Mouse (Mus musculus) hindbrain, postnatal 0 days (tissue): ENCODE measurements around the gene Gm39653. TPM values are rescaled to one million over a fixed set of nuclear protein-coding genes. Genes with fewer than 3 reads are reported as not detected.

Experiments used
- ATAC-seq: fragments of 200-750 bp; cut with Nextera tagmentation; 2 replicates; pipeline ENCODE4 v1.8.0; 2017; ENCODE audit warnings: mild to moderate bottlenecking, moderate TSS enrichment, moderate library complexity
- DNase-seq: peaks from one replicate; pipeline ENCODE4 v3.0.0-alpha.2; 2015; ENCODE audit warnings: low spot score
- H3K27ac ChIP-seq: fragments of 300-500 bp; sonication (generic); 2 replicates; pipeline ENCODE4 v1.5.1; 2014; ENCODE audit warnings: mild to moderate bottlenecking
- H3K27me3 ChIP-seq: fragments of 300-500 bp; sonication (generic); 2 replicates; pipeline ENCODE4 v1.6.1; 2014; ENCODE audit warnings: low read length, mixed read lengths; ENCODE audit not compliant: insufficient read depth
- H3K36me3 ChIP-seq: fragments of 300-500 bp; sonication (generic); 2 replicates; pipeline ENCODE4 v1.6.1; 2014; ENCODE audit warnings: low read length, mixed read lengths; ENCODE audit not compliant: insufficient read depth
- H3K4me1 ChIP-seq: fragments of 300-500 bp; sonication (generic); 2 replicates; pipeline ENCODE4 v1.6.1; 2014; ENCODE audit warnings: antibody characterized with exemption, low read length, mixed read lengths; ENCODE audit not compliant: insufficient read depth
- H3K4me2 ChIP-seq: fragments of 300-500 bp; sonication (generic); 2 replicates; pipeline ENCODE4 v1.6.1; 2014; ENCODE audit warnings: low read depth, mild to moderate bottlenecking, low read length, moderate library complexity, mixed read lengths
- H3K4me3 ChIP-seq: fragments of 300-500 bp; sonication (generic); 2 replicates; pipeline ENCODE4 v1.5.1; 2014; ENCODE audit warnings: low read length
- H3K9ac ChIP-seq: fragments of 300-500 bp; sonication (generic); replicated peaks from 2 replicates; pipeline ENCODE4 v1.6.1; 2014; ENCODE audit warnings: mild to moderate bottlenecking, low read length, moderate library complexity, mixed read lengths
- H3K9me3 ChIP-seq: fragments of 300-500 bp; sonication (generic); 2 replicates; pipeline ENCODE4 v1.6.1; 2016; ENCODE audit warnings: low read length, mixed read lengths
- CTCF ChIP-seq: IDR thresholded peaks from 2 replicates; pipeline ENCODE4 v1.5.1; 2016; ENCODE audit warnings: antibody characterized with exemption, control low read depth, low read depth
- WGBS: fragments of 180-500 bp; shearing (Covaris S2); extraction: QIAGEN DNeasy Blood & Tissue Kit; methylation state at CpG from one replicate; pipeline ENCODE4 v1.1.7; 2014; 5-methylcytosine and 5-hydroxymethylcytosine counted together
- polyA plus RNA-seq: library from polyadenylated mRNA; unstranded; fragments of >200 nt; fragmentation: Nextera tagmentation; extraction: Ambion mirVana; gene quantifications from 2 replicates; pipeline ENCODE4 v1.2.1, GENCODE M21; 2015
- total RNA-seq: library from RNA; depleted of rRNA; stranded (reverse); fragments of >200 nt; gene quantifications from 2 replicates; pipeline ENCODE4 v1.2.3, GENCODE M21; 2014; rRNA removed

The Gm39653 gene
- total RNA-seq (not detected in 2 replicates), polyA plus RNA-seq (not detected in 2 replicates)

DNA sequence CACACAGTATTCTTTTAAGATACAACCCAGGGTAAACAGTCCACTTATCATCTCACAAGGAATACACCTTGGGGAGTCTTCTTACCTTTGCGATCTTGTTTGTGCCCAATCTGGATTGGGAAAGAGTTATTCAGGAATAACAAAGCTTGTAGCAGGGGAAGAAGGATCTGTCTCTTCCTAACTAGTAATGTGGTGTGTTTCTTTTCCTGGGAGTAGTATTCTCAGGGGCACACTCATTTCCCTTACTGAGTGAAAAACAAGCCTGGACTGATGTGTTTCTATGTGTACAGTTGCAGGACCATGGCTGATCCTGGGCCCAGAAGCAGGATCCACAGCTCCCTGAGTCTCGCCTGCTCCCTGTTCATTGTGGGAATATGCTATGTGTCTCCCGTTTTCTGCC lies at the start of gene Gm39653:
Gm39653 (plus strand) TSS at position 301 of the 400 bp plus-strand sequence.
- no peak for TF ChIP-seq CTCF
- DNase-seq, result no peak
- peaks cover 4% of the 10 kb centered on the region; the same call in 1 of the 2 replicates for H3K4me1 ChIP-seq

DNA sequence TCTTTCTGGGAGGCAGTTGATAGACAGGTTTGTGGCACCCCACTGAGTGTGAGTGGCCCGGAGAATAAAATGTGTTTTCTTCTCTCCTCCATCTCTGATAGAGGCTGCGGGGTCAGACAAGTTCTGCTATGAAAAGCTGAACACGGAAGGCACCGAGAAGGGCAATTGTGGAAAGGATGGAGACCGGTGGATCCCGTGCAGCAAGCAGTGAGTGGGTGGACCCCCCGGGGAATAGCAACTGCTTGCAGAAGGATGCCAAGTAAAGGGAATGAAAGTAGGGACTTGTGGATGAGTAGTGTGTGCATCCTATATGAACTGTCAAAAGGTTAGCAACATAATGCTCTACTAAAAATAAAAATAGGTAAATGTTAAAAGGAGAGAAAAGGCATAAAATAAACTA lies 49.3 kb upstream of the Gm39653 start:
- DNase-seq, result no peak
- Histone ChIP-seq H3K9me3 (no peaks in the 10 kb centered on the region), H3K36me3 (no peaks in the 10 kb centered on the region), H3K4me1 (no peaks in the 10 kb centered on the region), H3K27ac (no peak overlapping the region), H3K4me2 (no peak overlapping the region), H3K27me3 (no peaks in the 10 kb centered on the region), H3K4me3 (no peak overlapping the region), H3K9ac (no peak overlapping the region)
- ATAC-seq, result no peak
- no peak for TF ChIP-seq CTCF
- 13% methylated on average over 7 of the region's 7 CpGs for WGBS

More for the DNA sequence above, at the start of gene Gm39653:
- Histone ChIP-seq H3K9me3 (no peaks in the 10 kb centered on the region), H3K36me3 (no peaks in the 10 kb centered on the region), H3K4me3 (no peak within 1 kb of the TSS), H3K9ac (no peak within 1 kb of the TSS), H3K4me2 (no peak within 1 kb of the TSS), H3K27ac (no peak within 1 kb of the TSS), H3K27me3 (0 out of 2 replicates have a peak, but pooled peaks cover 4% of the 10 kb centered on the region)
- WGBS, result 82% methylated on average over 3 of the region's 3 CpGs
- no peak for ATAC-seq

DNA sequence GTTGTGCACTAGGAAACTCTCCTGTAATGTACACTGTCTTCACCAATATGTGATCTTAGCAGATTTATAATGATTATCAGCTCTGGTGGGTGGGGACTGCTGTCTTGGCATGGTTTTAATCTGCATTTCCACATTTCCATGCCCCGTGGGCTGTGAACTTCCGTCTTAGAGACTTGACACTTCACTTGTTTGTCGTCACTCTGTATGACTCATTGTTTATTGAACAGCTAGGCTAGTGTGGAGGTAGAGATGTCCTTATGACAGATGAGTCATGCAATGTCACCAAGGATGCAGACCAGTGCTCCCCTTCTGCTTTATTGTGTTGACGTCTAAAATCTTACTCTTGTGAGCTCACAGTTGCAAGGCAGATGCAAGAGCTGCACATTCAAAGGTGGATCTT lies 48.7 kb upstream of the Gm39653 start:
- Histone ChIP-seq H3K9me3 (no peaks in the 10 kb centered on the region), H3K4me3 (no peak overlapping the region), H3K9ac (no peak overlapping the region), H3K4me1 (no peaks in the 10 kb centered on the region), H3K27me3 (no peaks in the 10 kb centered on the region), H3K4me2 (no peak overlapping the region), H3K27ac (no peak overlapping the region), H3K36me3 (no peaks in the 10 kb centered on the region)
- DNase-seq (no peak), ATAC-seq (no peak)
- 54% methylated on average over 4 of the region's 4 CpGs for WGBS
- TF ChIP-seq CTCF, result no peak

DNA sequence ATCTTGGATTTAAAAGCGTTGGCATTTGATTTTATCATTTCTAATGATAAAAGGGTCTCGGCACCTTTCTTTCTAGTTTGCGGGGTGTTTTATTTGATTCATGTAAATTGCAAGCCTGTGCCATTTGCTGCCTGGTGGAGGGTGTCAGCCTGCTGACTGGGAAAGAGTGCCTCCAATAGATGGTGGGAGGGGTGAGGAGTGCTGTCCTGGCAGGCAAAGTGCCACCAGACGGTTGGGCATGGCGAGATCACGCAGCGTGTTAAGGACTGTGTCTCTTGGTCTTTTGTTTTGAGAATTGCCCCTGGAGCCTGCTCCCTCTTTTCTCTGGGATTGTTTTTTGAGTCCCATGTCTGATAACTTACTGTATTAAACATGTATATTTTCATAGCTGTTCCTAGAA lies 43.5 kb upstream of the Gm39653 start:
- ATAC-seq, result 0 out of 2 replicates have a peak, but pooled peaks have one; percentile 72
- Histone ChIP-seq H3K9ac (no peak overlapping the region), H3K4me3 (no peak overlapping the region), H3K36me3 (no peaks in the 10 kb centered on the region), H3K9me3 (no peaks in the 10 kb centered on the region), H3K4me1 (no peaks in the 10 kb centered on the region), H3K27ac (no peak overlapping the region), H3K27me3 (no peaks in the 10 kb centered on the region), H3K4me2 (no peak overlapping the region)
- TF ChIP-seq CTCF, result peak; percentile 15; the same call in 1 of the 2 replicates
- DNase-seq, result peak; percentile 72
- 37% methylated on average over 7 of the region's 7 CpGs for WGBS

DNA sequence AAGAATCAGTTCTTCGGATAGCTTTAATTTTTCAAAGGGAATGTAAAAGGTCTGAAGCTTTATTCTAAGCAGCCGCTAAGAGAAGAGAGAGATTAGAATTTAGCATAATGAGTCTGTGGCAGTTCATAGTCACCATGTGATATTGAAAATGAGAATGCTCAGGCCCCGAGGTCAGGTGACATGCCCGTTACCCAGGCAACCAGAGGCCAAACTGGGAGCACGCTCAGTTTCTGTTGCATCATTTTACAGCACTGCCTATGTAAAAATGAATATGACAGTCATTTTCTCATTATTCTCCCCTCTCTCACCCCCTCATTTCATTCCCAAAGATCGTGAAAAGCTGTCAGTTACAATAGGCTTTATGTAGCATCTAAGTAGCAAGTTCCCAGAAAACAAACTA lies 42.3 kb upstream of the Gm39653 start:
- ATAC-seq, result peak; percentile 86
- Histone ChIP-seq H3K4me1 (no peaks in the 10 kb centered on the region), H3K9ac (no peak overlapping the region), H3K36me3 (no peaks in the 10 kb centered on the region), H3K4me3 (no peak overlapping the region), H3K4me2 (no peak overlapping the region), H3K27me3 (no peaks in the 10 kb centered on the region), H3K9me3 (no peaks in the 10 kb centered on the region), H3K27ac (no peak overlapping the region)
- WGBS, result 13% methylated on average over 6 of the region's 6 CpGs
- peak; percentile 83 for DNase-seq
- no peak for TF ChIP-seq CTCF

DNA sequence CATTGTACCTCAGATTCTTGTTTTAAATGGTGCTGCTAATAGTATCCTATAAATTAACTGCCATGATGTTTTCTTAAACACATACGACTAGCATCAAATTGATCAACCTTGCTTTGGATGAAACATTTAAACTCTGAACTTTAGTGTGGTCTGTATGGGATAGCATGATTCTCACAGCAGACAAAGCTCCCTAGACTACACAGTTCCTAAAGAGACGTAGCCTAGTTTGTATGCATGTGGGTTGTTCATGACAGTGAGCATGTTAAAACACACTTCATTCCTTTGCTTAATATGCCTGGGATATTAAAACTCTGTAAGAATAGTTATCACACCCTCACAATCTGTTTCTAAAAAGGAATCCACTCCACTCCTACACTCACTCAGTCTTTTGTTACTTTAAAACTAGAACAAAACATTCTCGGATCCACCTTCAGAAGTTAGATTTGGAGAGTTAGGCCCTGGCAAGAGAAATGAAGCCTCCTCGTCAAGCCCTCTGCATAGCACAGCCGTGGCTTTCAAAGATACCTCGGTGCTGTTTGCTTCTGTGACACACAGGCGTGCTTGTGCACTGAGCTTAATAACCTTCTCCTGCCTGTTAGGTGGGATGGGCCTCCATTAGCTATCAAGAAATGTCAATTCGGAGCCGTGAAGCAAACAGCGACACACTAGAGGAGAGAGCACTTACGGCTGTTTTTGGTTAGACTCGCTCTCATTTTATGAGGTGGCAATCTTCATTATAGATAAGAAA lies 41.7 kb upstream of the Gm39653 start:
- DNase-seq (no peak), ATAC-seq (peak; percentile 50; the same call in 1 of the 2 replicates)
- Histone ChIP-seq H3K36me3 (no peaks in the 10 kb centered on the region), H3K9ac (no peak overlapping the region), H3K4me2 (no peak overlapping the region), H3K27me3 (no peaks in the 10 kb centered on the region), H3K9me3 (no peaks in the 10 kb centered on the region), H3K27ac (peak overlapping the region; percentile 20; the same call in 1 of the 2 replicates), H3K4me3 (no peak overlapping the region), H3K4me1 (no peaks in the 10 kb centered on the region)
- no peak for TF ChIP-seq CTCF
- 46% methylated on average over 12 of the region's 12 CpGs for WGBS

DNA sequence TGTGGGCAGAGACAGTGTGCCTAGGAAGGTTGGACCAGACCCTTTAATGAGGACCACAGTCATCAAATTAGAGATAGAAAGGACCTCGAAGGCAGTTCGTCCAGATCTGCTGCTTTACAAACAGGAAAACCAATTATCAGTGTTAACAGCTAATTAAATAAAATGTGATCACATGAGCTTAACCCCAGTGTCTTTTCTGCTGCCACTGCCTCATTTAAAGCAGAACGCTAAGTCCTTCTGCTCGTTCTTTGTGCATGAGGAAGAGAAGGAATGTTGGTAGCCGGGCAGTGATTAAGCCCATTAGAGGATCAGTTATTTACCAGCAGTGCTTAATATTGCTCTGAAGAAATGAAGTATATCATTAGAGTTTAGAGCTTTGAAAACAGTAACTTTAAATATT lies 39.0 kb upstream of the Gm39653 start:
- H3K36me3 ChIP-seq, result no peaks in the 10 kb centered on the region
- H3K4me3 ChIP-seq, result no peak overlapping the region
- no peaks in the 10 kb centered on the region for H3K9me3 ChIP-seq
- no peak overlapping the region for H3K9ac ChIP-seq
- H3K4me2 ChIP-seq, result no peak overlapping the region
- H3K27ac ChIP-seq, result no peak overlapping the region
- ATAC-seq (no peak), DNase-seq (no peak)
- no peak for TF ChIP-seq CTCF
- H3K4me1 ChIP-seq, result no peaks in the 10 kb centered on the region
- H3K27me3 ChIP-seq, result no peaks in the 10 kb centered on the region
- WGBS, result 59% methylated on average over 5 of the region's 5 CpGs
